Mouse (Mus musculus): Measurements from ENCODE around the gene Cnot1.

GRCm38 (mm10) chr8:95799117-95799516 is 8.1 kb downstream of the Cnot1 start:
- no peak for TF ChIP-seq CTCF (IDR thresholded peaks at IDR 0.05; ENCODE audit: low read depth, low read length)
- TF ChIP-seq POLR2A (IDR thresholded peaks at IDR 0.05; ENCODE audit: extremely low read depth, insufficient read depth, low read length), result no peak
